Mouse (Mus musculus) kidney, postnatal 36 days (tissue): Measurements from ENCODE around the gene Nceh1.
A peak's percentile ranks its signal among the peaks of the same experiment; 100 is the strongest.

Experiments
- DNase-seq, 2 experiments: peaks; one replicate each; pipeline ENCODE4 v3.0.0; 2021 to 2022; ENCODE audit warnings: mixed read lengths in 2 of 2

Gene Nceh1

DNA sequence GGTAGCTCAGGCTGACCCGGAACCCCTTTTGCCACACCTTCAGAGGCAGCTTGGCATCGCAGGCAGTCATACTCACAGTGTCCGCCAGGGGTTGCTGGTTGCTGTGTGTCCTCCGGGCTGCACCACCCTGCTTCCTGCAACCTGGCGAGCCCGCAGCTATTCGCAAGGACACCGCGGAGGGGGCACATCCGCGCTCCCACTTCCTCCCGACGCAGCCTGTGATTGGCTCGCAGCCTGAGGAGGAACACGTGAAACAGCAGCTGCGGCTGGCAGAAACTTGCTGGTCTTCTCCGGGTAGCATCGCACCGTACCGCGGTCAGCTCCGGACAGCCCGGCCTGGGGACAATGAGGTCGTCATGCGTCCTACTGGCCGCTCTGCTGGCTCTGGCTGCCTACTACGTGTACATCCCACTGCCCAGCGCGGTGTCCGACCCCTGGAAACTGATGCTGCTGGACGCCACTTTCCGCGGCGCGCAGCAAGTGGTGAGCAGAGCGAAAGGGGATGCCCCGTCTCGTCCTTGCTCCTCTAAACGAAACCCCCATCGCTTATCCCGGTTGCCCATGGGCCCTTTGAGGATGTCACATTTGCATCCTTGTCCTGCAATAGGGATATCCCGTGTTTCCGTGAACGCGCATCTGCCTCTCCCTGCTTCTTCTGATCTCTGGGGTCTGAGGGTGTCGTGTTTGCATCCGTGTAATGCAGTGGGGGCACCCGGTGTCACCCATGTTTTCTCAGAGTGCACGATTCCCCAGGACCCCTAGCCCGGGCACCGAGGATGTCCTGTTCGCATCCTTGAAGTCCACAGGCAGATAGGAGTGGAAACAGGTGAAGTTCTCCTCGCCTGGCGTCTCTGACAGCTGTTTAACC is at the start of gene Nceh1:
Gene Nceh1, plus strand, starts transcription at position 233 of the 868 bp plus-strand sequence.
- DNase-seq = peak; percentile 97 to 98

DNA sequence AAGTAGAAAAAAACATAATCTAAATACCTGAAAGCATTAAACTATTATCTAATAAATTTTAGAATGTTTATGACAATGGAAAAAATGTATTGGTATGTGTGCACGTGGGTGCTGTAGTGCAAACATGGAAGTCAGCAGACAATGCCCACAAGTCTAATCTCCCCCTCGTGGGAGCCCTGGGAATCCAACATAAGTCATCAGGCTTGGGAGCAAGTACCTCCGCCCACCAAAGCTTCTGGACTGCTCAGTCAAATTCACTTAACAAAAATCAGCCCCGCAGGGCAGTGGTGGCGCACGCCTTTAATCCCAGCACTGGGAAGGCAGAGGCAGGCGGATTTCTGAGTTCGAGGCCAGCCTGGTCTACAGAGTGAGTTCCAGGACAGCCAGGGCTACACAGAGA is 42.7 kb upstream of the Nceh1 start:
- DNase-seq = no peak

DNA sequence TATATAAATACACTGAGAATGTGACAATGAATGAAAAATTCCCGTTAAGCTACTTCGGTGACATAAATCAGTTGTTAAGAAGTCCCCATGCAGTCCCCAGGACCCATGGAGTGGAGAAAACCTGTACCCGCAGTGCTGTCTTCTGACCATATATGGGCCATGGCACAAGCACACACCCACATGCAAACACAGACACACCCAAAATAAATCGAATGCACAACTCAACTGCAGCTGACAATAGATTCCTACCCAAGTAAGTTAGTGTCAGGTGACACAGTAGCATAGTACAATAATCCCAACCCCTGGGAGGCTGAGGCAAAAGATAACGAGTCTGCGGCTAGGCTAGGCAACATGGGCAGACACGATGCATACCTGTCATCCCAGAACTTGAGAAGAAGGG is 39.2 kb upstream of the Nceh1 start:
- DNase-seq = no peak

DNA sequence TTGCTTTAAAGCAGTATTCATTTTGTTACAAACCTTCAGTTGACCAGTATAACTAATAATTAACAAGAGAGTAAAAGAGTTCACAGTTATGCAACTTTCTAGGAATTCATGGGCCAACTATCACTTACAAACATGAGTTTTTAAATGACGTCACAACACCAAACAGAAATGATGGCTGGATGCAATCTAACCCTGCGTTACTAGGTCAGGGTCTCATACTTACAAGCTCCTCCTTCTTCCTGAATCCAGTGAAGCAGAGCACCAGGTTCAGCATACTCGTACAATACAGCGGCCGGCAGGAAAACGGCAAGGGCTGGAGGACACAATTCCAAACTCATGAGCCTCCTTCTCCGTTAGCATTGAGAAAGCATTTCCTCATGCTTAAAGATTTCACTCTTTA is 37.0 kb upstream of the Nceh1 start:
- DNase-seq = peak; percentile 52 to 72

DNA sequence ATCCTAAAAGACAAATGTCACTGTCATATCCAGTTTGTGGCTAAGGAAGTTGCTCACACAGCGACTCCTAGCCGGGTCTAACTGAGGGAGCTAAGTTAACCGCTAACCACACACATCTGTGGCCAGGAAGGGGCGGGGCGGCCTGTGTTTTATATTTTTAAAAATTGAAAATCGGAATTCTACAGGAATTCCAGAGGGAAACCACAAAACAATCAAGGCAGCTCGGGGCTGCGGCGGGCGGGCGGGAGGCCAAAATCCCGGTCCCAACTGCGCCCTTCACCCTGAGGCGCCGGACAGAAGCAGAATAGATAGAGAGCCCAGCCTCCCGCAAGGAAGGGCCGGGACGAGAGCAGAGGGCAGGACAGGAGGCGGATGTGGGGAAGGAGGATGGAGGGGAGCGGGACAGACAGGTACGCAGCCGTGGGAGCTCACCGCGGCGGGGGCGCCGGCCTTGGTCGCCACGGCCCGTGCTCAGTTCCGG is 29.5 kb upstream of the Nceh1 start:
- peak; percentile 27 to 67 for DNase-seq

DNA sequence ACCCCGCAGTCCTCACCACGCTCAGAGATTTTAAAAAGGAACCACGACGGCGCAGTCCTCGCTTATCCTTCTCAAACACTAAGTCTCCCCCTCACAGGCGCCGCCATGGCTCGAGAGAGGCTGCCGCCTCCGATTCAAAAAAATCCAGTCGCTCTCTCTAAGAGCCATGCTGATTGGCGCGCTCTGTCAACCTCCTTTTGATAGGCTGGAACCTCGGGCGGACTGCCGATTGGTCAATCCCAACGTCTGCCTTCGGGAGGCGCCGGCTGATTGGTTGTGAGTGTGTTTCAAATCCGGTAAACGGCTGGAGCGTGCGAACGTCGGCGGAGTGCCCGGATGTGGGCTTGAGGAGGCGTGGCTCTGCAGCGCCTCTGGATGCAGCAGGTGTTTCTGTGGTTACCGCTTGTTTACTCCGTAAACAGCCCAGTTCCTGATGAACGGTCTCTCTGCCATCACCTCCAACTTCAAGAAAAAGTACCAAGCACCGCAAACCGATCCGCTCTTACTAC is 29.0 kb upstream of the Nceh1 start, which contains the start of gene Ect2:
Gene Ect2, minus strand, starts transcription at position 178 of the 509 bp plus-strand sequence.
- peak; percentile 99 for DNase-seq

DNA sequence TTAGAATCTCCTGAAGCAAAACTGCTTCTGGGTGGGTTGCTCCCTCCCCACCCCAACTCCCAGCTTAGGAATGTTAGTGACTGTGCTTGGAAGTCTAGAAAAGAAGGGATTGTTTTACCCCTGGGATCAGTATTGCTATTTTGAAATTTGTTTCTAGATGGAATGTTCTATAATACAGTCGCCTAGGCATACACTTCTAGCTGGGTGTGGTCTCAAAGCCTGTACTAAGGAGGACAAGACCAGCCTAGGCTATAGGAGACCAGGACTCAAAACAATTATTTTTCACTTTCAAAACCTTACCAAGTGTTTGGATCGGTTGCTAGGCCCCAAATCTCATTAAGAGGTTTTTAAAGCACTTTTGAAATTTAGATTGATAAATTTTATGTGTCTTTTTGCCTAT is 28.5 kb upstream of the Nceh1 start:
- DNase-seq = no peak

DNA sequence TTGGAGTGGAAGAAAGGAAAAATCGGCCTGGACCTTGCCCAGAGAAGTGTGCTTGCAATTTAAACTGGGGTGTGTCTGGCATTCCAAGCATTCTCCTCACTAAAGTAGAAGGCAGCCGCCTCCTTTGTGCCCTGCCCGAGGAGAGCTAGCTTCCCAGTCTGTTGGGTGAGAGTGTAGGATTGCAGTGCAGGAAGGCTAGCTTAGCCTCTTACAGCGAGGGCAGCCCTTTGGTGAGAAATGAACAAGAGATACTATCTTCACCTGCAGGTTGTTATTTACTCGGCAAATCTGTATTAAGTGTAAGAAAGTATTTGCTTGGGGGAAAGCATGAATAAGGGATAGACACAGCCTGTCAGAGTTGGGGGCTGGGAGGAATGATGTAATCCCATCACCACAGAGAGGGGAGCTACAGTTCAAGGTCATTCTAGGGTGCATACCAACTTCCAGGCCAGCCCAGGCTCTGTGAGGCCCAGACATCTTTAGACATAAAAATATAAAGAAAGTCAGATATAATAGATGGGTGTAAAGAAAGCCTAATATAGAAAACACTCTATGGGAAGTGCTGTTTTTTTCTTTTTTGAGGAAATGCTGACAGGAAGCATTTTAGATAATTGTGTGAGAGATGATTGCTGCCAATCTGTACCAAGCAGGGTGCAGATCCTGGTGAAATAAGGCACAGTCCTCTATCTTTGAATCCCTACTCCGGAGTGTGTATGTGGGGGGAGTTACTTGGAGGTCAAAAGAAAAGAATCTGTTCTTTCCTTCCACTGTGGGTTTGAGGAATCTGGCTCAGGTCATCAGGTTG is 27.5 kb upstream of the Nceh1 start:
- peak; percentile 72 to 78 for DNase-seq

DNA sequence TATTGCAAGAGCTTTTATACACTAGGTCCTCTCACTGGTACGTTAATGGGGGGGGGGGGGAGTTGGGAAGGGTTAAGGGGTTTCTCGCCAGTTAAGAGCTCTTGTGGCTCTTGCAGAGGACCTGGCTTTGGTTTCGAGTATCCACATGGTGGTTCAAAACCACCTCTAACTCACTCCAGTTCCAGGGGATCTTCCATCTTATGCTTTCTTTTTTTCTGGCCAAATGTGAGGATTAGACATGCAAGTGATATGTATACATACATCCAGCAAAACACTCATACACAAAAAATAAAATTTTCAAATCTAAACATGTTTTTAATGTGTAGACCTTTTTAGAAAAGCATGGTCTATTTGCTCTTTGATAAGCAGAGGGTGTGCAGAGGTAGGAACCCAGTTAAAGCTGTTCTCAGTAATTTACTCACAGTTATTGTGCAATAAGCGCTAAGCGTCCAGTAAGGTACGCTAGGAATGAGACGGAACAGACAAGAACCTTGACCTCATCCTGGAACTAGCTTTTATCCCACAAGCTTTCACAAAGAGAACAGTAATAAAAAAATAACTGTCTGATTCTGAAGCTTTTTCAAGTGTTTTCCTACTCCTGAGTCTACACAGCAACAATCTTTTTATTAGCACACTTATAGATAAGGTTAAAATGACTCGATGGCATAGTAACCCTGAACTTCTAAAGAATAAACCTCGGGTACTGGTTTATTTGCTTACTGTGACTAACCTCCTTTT is 26.7 kb upstream of the Nceh1 start:
- peak in 1 of 2 experiments; percentile 63 for DNase-seq

DNA sequence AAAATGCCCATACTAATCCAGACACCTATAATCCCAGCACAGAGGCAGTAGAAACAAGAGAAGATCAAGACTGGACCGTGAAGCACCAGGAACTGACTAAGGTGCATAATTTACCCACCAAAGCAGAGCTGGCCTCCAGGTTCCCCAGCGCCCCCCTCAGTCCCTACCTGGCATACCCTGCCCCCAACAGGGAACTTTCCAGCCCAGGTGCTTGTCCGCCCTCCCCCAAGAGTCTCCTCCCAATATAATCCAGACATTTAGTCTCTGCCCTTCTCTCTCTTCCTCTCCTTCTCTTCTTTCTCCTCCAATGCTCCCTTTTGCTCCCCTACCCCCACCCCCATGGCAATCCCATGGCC is 26.2 kb upstream of the Nceh1 start:
- no peak for DNase-seq

DNA sequence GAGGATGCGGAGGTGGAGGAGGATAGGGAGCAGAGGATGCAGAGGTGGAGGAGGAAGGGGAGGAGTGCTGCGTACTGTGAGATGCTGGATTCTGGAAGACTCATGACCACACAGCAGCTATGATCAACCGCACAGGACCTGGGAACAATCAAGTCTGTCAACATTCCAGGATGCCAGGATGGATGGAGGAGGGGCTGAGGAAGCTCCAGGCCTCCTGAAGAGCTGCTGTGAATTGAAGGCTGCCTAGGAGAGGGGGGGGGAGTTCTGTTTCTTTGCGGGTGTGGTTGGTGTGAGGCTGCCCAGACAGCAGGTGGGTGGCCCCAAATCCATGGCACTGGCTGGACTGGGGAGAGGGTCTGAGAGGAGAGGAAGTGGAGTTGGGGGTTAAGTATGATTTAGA is 23.9 kb upstream of the Nceh1 start:
- DNase-seq = no peak

DNA sequence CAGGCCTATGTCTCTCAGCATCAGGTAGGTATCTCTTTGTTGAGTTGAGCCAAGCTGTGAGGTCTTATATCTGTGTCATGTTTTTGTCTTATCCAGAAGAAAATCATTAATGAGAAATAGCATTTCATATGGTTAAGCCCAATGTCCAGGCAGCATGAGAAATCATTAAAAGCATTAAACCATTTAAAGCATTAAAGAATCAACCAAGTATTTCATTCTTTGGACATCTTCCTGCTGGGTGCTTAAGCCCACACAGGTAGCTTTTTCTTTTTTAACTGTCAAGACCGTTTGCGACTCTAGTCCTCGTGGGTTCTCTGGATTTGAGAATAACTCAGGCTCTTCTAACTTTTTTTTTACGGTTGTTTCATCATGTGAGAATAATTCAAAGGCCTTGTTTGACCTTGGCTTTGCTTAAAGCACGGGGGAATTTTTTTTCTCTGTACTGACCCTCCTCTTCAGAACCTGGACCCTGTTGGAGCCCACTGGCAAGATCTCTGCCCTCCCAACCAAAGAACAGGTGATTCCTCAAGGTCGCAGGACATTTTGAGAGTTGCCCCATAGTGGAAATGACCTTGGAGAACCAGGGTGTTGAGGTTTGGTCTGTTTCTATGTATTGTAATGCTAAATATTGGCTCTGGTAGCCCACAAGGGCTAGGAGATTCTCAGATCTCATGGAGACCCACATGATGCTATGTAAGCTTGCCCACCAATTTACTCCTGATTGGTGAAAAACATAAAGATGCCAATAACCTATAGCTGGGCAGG is 20.9 kb upstream of the Nceh1 start:
- DNase-seq = no peak

DNA sequence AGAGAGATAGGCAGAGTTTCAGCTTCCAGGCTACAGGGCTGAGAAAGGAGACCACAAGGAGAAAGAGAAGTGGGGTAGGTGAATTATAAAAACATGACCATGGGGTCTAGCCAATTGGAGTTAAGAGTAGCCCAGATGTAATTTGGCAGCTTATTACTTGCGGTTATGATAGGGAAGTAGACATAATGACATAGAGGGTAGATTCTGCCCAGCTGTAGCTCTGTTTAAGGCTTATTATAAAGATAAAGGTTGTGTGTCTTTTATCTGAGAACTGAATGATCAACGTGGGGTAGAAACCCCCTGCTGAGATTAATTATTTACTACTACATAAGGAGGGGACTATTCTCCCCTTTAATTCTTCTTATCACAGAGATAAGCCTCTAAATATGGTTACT is 20.4 kb upstream of the Nceh1 start:
- no peak for DNase-seq

DNA sequence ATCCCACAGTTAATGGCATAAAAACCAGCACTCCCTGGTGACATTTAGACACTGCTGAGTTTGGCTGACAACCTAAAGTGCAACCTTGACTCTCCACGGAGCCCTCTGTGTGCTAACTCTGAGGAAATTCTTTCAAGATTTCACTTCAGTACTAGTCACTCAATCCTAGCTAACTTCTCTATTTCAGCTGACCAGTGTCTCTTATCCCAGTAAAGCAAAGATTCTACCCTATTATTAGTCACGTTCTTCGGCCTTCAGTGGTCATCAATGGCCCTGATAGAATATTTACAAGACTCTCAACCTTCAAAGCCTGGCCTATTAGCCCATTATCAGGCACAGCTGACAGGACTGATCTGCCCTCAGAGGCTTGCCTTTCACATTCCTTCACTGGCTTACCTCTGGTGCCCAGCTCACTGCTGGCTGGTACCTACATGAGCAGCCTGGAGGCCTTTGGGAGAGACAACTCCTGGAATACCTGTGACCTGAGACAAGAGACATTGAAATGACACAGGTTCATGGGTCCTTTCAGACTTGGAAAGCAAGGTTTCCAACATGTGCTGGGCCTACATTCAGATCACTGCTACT is 17.2 kb upstream of the Nceh1 start:
- DNase-seq = no peak

DNA sequence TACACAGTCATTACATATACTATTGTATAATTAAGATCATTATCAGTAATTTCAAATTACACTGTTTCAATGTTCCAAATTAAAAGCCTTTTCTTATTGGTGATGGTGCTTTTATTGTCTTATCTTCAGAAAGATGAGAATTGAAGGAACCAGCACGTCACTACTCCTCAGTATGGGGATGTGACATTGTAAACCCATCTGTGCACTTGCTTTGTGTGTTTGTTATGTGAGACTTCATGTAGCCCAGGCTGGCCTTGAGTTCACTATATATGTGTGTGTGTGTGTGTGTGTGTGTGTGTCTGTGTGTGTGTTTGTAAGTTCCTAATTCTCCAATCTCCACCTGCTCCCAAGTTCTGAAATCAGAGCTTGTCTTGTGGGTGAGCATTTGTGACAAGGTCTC is 12.5 kb upstream of the Nceh1 start:
- no peak for DNase-seq

DNA sequence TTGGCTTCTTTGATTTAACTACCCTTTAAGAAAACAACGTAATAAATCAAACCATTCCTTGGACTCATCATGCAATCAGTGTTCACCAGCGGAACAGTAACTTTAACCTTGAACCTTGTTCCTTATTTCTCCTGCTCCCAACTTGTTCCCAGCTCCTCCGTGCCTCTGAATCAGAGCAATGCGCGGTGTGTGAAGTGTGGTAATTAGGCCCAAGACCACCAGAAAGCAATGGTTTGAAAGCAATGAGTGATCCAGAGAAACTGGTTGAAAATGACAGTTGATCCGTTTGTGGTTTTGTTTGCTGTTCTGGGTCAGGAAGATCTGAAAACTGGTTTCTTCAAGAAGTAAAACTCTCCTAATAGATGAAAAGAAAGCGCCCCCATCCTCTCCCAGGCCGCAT is 3.1 kb upstream of the Nceh1 start:
- DNase-seq = no peak

DNA sequence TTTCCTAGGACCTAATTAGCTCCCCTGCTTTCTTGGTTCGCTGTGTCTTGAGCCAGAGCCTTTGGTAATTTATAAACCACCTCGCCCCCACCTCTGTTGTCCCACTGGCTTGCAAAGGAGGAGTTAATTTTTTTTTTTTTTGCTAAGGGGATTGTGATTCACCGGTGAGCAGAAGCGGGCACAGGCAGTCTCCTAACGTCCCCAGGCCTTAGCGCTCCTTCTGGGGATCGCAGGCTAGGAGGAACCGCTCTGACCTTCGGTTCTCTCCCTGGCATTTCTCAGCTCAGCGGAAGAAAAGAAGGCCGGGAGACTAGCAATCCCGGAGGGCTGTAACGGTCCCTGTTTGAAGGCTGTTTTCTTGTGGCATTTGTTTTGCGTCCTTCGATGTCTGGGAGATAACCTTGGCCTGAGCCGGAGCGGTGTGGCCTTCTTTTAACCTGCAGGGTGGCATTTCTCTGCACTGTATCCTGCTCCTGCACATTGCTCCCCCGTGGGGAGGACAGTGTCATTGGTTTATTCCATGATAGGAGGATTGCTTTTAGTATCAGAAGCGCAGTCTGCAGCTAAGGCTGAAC is 923 bp downstream of the Nceh1 start:
- DNase-seq = peak; percentile 66 to 79

DNA sequence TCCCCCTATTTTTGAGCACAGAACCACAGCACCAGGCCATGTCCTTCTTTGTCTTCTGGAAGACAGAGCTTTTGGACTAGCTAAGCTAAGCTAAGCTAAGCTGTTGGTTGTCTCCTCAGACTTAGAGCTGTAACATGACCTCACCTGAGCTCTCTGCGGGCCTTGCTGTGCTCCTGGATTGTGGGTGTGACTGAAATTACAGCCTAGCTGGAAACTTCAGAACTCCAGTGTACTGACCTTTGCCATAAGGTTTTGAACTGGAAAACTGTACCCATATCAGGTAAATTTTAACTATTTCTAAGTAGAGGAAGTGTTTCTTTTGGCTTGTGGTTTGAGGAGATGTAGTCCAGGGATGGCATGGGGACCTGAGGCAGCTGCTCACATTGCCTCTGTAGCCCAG is 5.6 kb downstream of the Nceh1 start:
- peak; percentile 52 to 82 for DNase-seq

DNA sequence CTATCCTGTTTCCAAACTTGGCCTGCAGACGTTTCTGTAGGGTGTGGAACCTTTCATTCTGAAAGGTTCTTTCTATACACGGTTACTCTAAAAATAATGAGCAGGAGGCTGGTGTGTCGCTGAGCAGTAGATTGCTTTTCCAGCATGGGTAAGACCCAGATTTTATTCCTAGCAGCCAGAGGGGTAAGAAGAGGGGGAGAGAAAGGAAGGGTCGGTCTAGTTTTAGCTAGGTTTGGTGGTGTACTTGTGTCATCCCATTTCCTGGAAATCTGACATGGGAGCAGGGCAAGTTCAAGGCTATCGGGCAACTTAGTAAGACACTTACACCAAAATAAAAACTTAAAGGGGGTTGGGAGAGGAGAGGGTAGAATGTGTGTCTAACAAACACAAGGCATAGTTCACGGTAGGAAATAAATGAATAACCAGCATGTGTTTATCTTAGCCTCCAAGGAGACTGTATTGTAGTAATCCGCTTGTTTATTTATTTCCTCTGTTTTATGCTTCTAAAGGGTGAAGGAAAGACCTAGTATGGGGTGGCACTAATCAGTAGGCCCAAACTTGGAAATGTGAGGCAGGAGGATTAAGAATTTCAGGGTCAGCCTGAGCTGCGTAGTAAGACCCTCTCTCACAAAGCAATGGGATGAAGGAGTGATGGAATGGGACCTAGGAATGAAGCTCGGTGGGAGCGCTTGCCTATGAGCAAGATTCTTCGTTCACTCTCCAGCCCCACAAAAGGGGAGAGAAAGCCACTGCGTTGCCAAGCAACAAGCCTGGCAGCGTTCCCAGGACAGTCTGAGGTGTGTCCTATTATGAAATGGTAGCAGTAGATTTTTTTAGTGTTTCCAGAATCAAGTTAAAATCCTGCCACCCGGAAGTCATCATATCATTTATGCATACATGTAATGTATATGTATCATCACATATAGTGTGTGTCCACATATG is 6.8 kb downstream of the Nceh1 start:
- peak; percentile 91 to 95 for DNase-seq

DNA sequence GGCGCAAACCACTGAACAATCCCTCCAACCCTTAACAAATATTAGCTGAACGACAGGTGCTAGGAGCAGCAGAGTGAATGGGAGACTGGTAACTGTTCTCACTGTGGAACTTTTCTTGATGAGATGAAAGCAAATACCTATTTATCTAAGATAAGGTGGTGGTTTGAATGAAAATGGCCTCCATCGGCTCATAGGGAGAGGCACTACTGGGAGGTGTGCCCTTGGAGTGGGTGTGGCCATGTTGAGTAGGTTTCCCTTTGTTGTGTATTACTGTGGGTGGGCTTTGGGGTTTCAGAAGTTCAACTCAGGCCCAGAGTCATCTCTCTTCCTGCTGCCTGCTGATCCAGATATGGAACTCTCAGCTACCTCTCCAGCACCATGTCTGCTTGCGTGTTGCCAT is 8.1 kb downstream of the Nceh1 start:
- no peak for DNase-seq
